In genomic region chr1:74141781-74142180, GRCm38 (mm10) we compare ENCODE assay signal across 31 mouse cellular contexts. TPM values are rescaled to one million over a fixed set of nuclear protein-coding genes. Genes with fewer than 3 reads are reported as not detected.
A peak's percentile ranks its signal among the peaks of the same experiment; 100 is the strongest.
DNase-seq lines count a peak whose midpoint lies in the region; ATAC-seq and TF ChIP-seq lines count a peak whose summit lies in the region.
"Had no signal": no experiment of that assay in that cellular context is flagged by ENCODE, and none has a peak within 500 bp of the region (broad histone marks: within the 10 kb centered on the region; RNA-seq: fewer than 3 reads in every experiment).

No protein-coding gene starts in this region.

- H3K4me1 ChIP-seq in CH12.LX (ENCODE audit: control insufficient read depth in 1 of 2, insufficient read depth in 2 of 2) = peaks cover 0 to 3% of the 10 kb centered on the region in 2 experiments; a peak in 2 of 4 replicates
- H3K4me1 ChIP-seq in heart, embryonic 11.5 days (ENCODE audit: control insufficient read depth, insufficient read depth, low read length) = peaks cover 1% of the 10 kb centered on the region; the same call in 1 of the 2 replicates
- H3K4me1 ChIP-seq: embryonic facial prominence, embryonic 10.5 days; embryonic facial prominence, embryonic 13.5 days; forebrain, embryonic 12.5 days; forebrain, embryonic 15.5 days had no signal

- in situ Hi-C loops in CH12.LX (cut with MboI; ENCODE audit: low pct_ligation_motif_present, low pct_unique_long_range_greater_than_20kb, low sequenced_read_pairs) = no loop called here

- H3K4me3 ChIP-seq in layer of hippocampus, adult 2 months = no peak overlapping the region; the same call in 1 of the 2 replicates
- H3K4me3 ChIP-seq in CH12.LX (replicated peaks in 1 of 3; ENCODE audit: low read depth in 2 of 3, low read length in 2 of 3, poor library complexity in 1 of 3) = no peak overlapping the region
- no peak overlapping the region for H3K4me3 ChIP-seq in heart, embryonic 11.5 days (ENCODE audit: low read depth, low read length)
- H3K4me3 ChIP-seq: embryonic facial prominence, embryonic 10.5 days; embryonic facial prominence, embryonic 13.5 days; erythroblast, embryonic 14.5 days; forebrain, embryonic 12.5 days; forebrain, embryonic 15.5 days; heart, embryonic 13.5 days had no signal

- dilution Hi-C loops in CH12.LX (cut with MboI; ENCODE audit: extremely low pct_ligation_motif_present, extremely low pct_unique_long_range_greater_than_20kb, low sequenced_read_pairs) = no loop called here

- 61% methylated on average over 8 of the region's 8 CpGs for WGBS in heart, embryonic 11.5 days (ENCODE audit: insufficient replicate concordance)

- DNase-seq in layer of hippocampus, adult 2 months (ENCODE audit: low spot score in 2 of 2) = peak; percentile 50
- DNase-seq in layer of hippocampus, adult 11-12 months (ENCODE audit: low spot score) = no peak
- peak; percentile 76 for DNase-seq in A20 (ENCODE audit: low read depth, low spot score)
- DNase-seq in CH12.LX (ENCODE audit: extremely low read depth) = no peak
- DNase-seq in ZHBTc4 (ENCODE audit: low read depth, low spot score) = peak; percentile 78
- DNase-seq in frontal cortex, postnatal 36 days (ENCODE audit: low spot score in 2 of 2) = no peak
- DNase-seq: adrenal gland, postnatal 10 days; adrenal gland, postnatal 36 days; cerebellum, adult 18-20 months; cerebellum, adult 9-10 months; cerebellum, postnatal 14 days; gastrocnemius, postnatal 14 days; heart, adult 18-20 months; heart, postnatal 14 days; heart, postnatal 4 days had no signal

- no peak for ATAC-seq in heart, embryonic 11.5 days (replicated peaks; ENCODE audit: insufficient number of reproducible peaks, low FRiP score, low TSS enrichment)
- ATAC-seq: forebrain, embryonic 15.5 days; hindbrain, postnatal 0 days; inflammation-experienced regulatory T-cells, adult 6 months; intestine, embryonic 16.5 days had no signal

- no peak for TF ChIP-seq EP300 in CH12.LX (IDR thresholded peaks at IDR 0.05; ENCODE audit: low read length)

- no peak for TF ChIP-seq CTCF in layer of hippocampus, adult 2 months (conservative IDR thresholded peaks at IDR 0.05)
- TF ChIP-seq CTCF in CH12.LX (conservative IDR thresholded peaks at IDR 0.05 in 1 of 2, IDR thresholded peaks at IDR 0.05 in 1 of 2; ENCODE audit: low read depth in 2 of 2, low read length in 2 of 2) = no peak

- no peak for TF ChIP-seq RAD21 in CH12.LX (IDR thresholded peaks at IDR 0.05; ENCODE audit: low read depth, low read length)

- H3K36me3 ChIP-seq in CH12.LX (replicated peaks in 1 of 2; ENCODE audit: control insufficient read depth in 1 of 2, insufficient read depth in 1 of 2, low read length in 1 of 2) = no peaks in the 10 kb centered on the region
- no peaks in the 10 kb centered on the region for H3K36me3 ChIP-seq in heart, embryonic 11.5 days (ENCODE audit: control insufficient read depth, insufficient read depth, low read length)
- H3K36me3 ChIP-seq: embryonic facial prominence, embryonic 10.5 days; embryonic facial prominence, embryonic 13.5 days; forebrain, embryonic 12.5 days; forebrain, embryonic 15.5 days; heart, embryonic 13.5 days had no signal

- TF ChIP-seq POLR2A in CH12.LX (IDR thresholded peaks at IDR 0.05; ENCODE audit: low read depth, low read length) = no peak

- no peak overlapping the region for H3K9ac ChIP-seq in CH12.LX (ENCODE audit: insufficient read depth, low read depth)
- no peak overlapping the region for H3K9ac ChIP-seq in heart, embryonic 11.5 days (ENCODE audit: low read depth, low read length)
- H3K9ac ChIP-seq: embryonic facial prominence, embryonic 13.5 days; forebrain, embryonic 12.5 days; forebrain, embryonic 15.5 days; heart, embryonic 13.5 days; hindbrain, embryonic 14.5 days had no signal

- H3K27ac ChIP-seq in layer of hippocampus, adult 2 months = peak overlapping the region; percentile 43; the same call in 1 of the 2 replicates
- H3K27ac ChIP-seq in CH12.LX (ENCODE audit: insufficient read depth, low read depth) = no peak overlapping the region
- no peak overlapping the region for H3K27ac ChIP-seq in heart, embryonic 11.5 days (ENCODE audit: low read depth, low read length)
- H3K27ac ChIP-seq: embryonic facial prominence, embryonic 10.5 days; embryonic facial prominence, embryonic 13.5 days; forebrain, embryonic 12.5 days; forebrain, embryonic 15.5 days; heart, embryonic 13.5 days; hindbrain, embryonic 14.5 days; hindbrain, postnatal 0 days had no signal

- H3K4me2 ChIP-seq in CH12.LX (ENCODE audit: insufficient read depth, low read depth, poor library complexity, severe bottlenecking) = no peak overlapping the region
- no peak overlapping the region for H3K4me2 ChIP-seq in heart, embryonic 11.5 days
- H3K4me2 ChIP-seq: embryonic facial prominence, embryonic 13.5 days; forebrain, embryonic 12.5 days; forebrain, embryonic 15.5 days; heart, embryonic 13.5 days; hindbrain, embryonic 14.5 days had no signal

- H3K27me3 ChIP-seq in CH12.LX (replicated peaks) = no peaks in the 10 kb centered on the region
- no peaks in the 10 kb centered on the region for H3K27me3 ChIP-seq in heart, embryonic 11.5 days (ENCODE audit: control insufficient read depth, insufficient read depth, low read length)
- H3K27me3 ChIP-seq: embryonic facial prominence, embryonic 13.5 days; forebrain, embryonic 12.5 days; forebrain, embryonic 15.5 days; heart, embryonic 13.5 days had no signal

- no peaks in the 10 kb centered on the region for H3K9me3 ChIP-seq in CH12.LX (replicated peaks; ENCODE audit: low read length)
- no peaks in the 10 kb centered on the region for H3K9me3 ChIP-seq in heart, embryonic 11.5 days (replicated peaks; ENCODE audit: control insufficient read depth, low read length)
- H3K9me3 ChIP-seq: embryonic facial prominence, embryonic 10.5 days; embryonic facial prominence, embryonic 13.5 days; forebrain, embryonic 12.5 days; forebrain, embryonic 15.5 days; heart, embryonic 13.5 days had no signal

- no peaks in the 10 kb centered on the region for H3K79me2 ChIP-seq in CH12.LX (replicated peaks; ENCODE audit: control insufficient read depth, extremely low read depth, insufficient read depth, poor library complexity, severe bottlenecking)

TF ChIP-seq in CH12.LX, 34 proteins besides CTCF, POLR2A, EP300 and RAD21:
- TF ChIP-seq MXI1 (IDR thresholded peaks at IDR 0.05; ENCODE audit: low read depth, low read length) (no peak), NRF1 (IDR thresholded peaks at IDR 0.05; ENCODE audit: low read depth, low read length) (peak; percentile 72), TBP (conservative IDR thresholded peaks at IDR 0.05; ENCODE audit: low read depth, low read length) (no peak)

RNA-seq across cellular contexts. Expression of gene Cxcr2, which starts 12.0 kb away (rescaled TPM):
- total RNA-seq in layer of hippocampus, adult 2 months (2021) = not detected
- total RNA-seq in CH12.LX (2012; rRNA removed) (0.17 and 0.29 TPM in 2 replicates), CH12.LX (2014; rRNA removed) (not detected in 2 replicates)
- 0.10 TPM in 1 of 2 replicates, not detected in the other for polyA plus RNA-seq in CH12.LX (2012; ENCODE audit: insufficient read length, low read depth)
- polyA plus RNA-seq in heart, embryonic 11.5 days (2014; fragmentation: Nextera tagmentation; extraction: Ambion mirVana) = 0.07 TPM in 1 of 2 replicates, not detected in the other
- total RNA-seq: gastrocnemius, adult 18-20 months; gastrocnemius, postnatal 14 days had no signal
- polyA plus RNA-seq: forebrain, embryonic 12.5 days; heart, embryonic 13.5 days had no signal

RNA-seq across cellular contexts. Expression of gene Rufy4, which starts 16.4 kb away (rescaled TPM):
- total RNA-seq in layer of hippocampus, adult 2 months (2021) = under 1 TPM in 1 of 2 experiments, not detected in 1; 0.25 TPM
- total RNA-seq in CH12.LX (2012; rRNA removed) (not detected in 2 replicates), CH12.LX (2014; rRNA removed) (not detected in 2 replicates)
- not detected in 2 replicates for polyA plus RNA-seq in CH12.LX (2012; ENCODE audit: insufficient read length, low read depth)
- 0.21 and 0.39 TPM in 2 replicates for polyA plus RNA-seq in heart, embryonic 11.5 days (2014; fragmentation: Nextera tagmentation; extraction: Ambion mirVana)
- total RNA-seq: hindbrain, postnatal 0 days had no signal
- polyA plus RNA-seq: erythroblast, embryonic 14.5 days; inflammation-experienced regulatory T-cells, adult 6 months had no signal

RNA-seq across cellular contexts. Expression of gene Tns1, which starts 17.5 kb away (rescaled TPM):
- 10 to 100 TPM; 41.3 to 43.3 TPM for total RNA-seq in layer of hippocampus, adult 2 months (2021)
- 0.89 and 1.0 TPM in 2 replicates for total RNA-seq in CH12.LX (2012; rRNA removed)
- 0.40 and 0.89 TPM in 2 replicates for total RNA-seq in CH12.LX (2014; rRNA removed)
- 2.5 and 3.6 TPM in 2 replicates for polyA plus RNA-seq in CH12.LX (2012; ENCODE audit: insufficient read length, low read depth)
- polyA plus RNA-seq in heart, embryonic 11.5 days (2014; fragmentation: Nextera tagmentation; extraction: Ambion mirVana) = 71.9 and 75.6 TPM in 2 replicates
- total RNA-seq: MEL had no signal

RNA-seq across cellular contexts. Expression of gene Cxcr1, which starts 52.6 kb away (rescaled TPM):
- total RNA-seq in layer of hippocampus, adult 2 months (2021) = not detected
- total RNA-seq in CH12.LX (2012; rRNA removed) = not detected in 2 replicates
- not detected in 2 replicates for total RNA-seq in CH12.LX (2014; rRNA removed)
- not detected in 2 replicates for polyA plus RNA-seq in CH12.LX (2012; ENCODE audit: insufficient read length, low read depth)
- not detected in 2 replicates for polyA plus RNA-seq in heart, embryonic 11.5 days (2014; fragmentation: Nextera tagmentation; extraction: Ambion mirVana)
- total RNA-seq: adrenal gland, adult 18-20 months; adrenal gland, postnatal 10 days; adrenal gland, postnatal 36 days; gastrocnemius, adult 18-20 months; gastrocnemius, postnatal 14 days; heart, adult 18-20 months; heart, postnatal 14 days; heart, postnatal 4 days; hindbrain, postnatal 0 days; MEL had no signal
- polyA plus RNA-seq: embryonic facial prominence, embryonic 10.5 days; embryonic facial prominence, embryonic 13.5 days; erythroblast, embryonic 14.5 days; forebrain, embryonic 12.5 days; forebrain, embryonic 15.5 days; gonadal fat pad, adult 2 months; heart, embryonic 13.5 days; heart, embryonic 16.5 days; hindbrain, embryonic 14.5 days; hindbrain, postnatal 0 days; inflammation-experienced regulatory T-cells, adult 6 months; intestine, embryonic 16.5 days had no signal

Comparison
In these comparisons a context has a peak if more than half of its experiments do, and no peak if none do; other contexts are left out.
1. DNase-seq: peak in layer of hippocampus, adult 2 months (2 of 2), A20 (single experiment) and ZHBTc4 (single experiment); none in layer of hippocampus, adult 11-12 months (single experiment), CH12.LX (single experiment) and frontal cortex, postnatal 36 days (0 of 2).
2. RNA of gene Tns1, which starts 17.5 kb away (total RNA-seq): 41.3 to 43.3 TPM in layer of hippocampus, adult 2 months; 0.40 to 1.0 TPM in CH12.LX; every median in the first group is over 10 times any median in the second.